Mouse (Mus musculus) spleen, adult 2 months (tissue): ENCODE data around the gene Gm10762. TPM values are rescaled to one million over a fixed set of nuclear protein-coding genes. Genes with fewer than 3 reads are reported as not detected.

Source experiments
- DNase-seq, 2 experiments: peaks; one replicate each; pipeline versions ENCODE4 v3.0.0 to v3.0.0-alpha.2; 2012 to 2021; ENCODE audit warnings: low spot score in 2 of 2, low read depth in 1 of 2
- H3K27ac ChIP-seq: fragments of 200-500 bp; 2 replicates; pipeline ENCODE4 v1.5.1; 2012; ENCODE audit warnings: low read length, inconsistent platforms; ENCODE audit not compliant: insufficient read depth
- H3K27me3 ChIP-seq: fragments of 200-500 bp; 2 replicates; pipeline ENCODE4 v1.6.1; 2012; ENCODE audit warnings: mild to moderate bottlenecking, moderate library complexity, low read length, inconsistent platforms; ENCODE audit not compliant: control insufficient read depth, insufficient read depth
- H3K36me3 ChIP-seq: fragments of 200-500 bp; 2 replicates; pipeline ENCODE4 v1.6.1; 2012; ENCODE audit warnings: mild to moderate bottlenecking, low read length, inconsistent platforms; ENCODE audit not compliant: control insufficient read depth, insufficient read depth
- H3K4me1 ChIP-seq: fragments of 200-500 bp; 2 replicates; pipeline ENCODE4 v1.6.1; 2011; ENCODE audit warnings: inconsistent platforms; ENCODE audit not compliant: control insufficient read depth, insufficient read depth, insufficient read length
- H3K4me3 ChIP-seq: fragments of 200-500 bp; 2 replicates; pipeline ENCODE4 v1.5.1; 2011; ENCODE audit warnings: mild to moderate bottlenecking, inconsistent platforms; ENCODE audit not compliant: insufficient read depth, insufficient read length; ENCODE audit errors: extremely low read depth
- CTCF ChIP-seq: fragments of 200-500 bp; IDR thresholded peaks from 2 replicates; pipeline ENCODE4 v1.5.1; 2011; ENCODE audit warnings: mild to moderate bottlenecking, inconsistent platforms; ENCODE audit not compliant: insufficient read depth, insufficient read length, insufficient replicate concordance; ENCODE audit errors: extremely low read depth
- POLR2A ChIP-seq: fragments of 200-500 bp; IDR thresholded peaks from 2 replicates; pipeline ENCODE4 v1.6.1; 2011; ENCODE audit warnings: low read depth, low read length, inconsistent platforms
- WGBS: fragments of 180-500 bp; shearing (Covaris S2); methylation state at CpG from one replicate; pipeline ENCODE4 v1.1.7; 2018; 5-methylcytosine and 5-hydroxymethylcytosine counted together
- polyA plus RNA-seq: library from polyadenylated mRNA; depleted of rRNA; stranded (reverse); fragments of >200 nt; gene quantifications from 2 replicates; pipeline ENCODE4 v1.2.3, GENCODE M21; 2012; rRNA removed

Gm10762 gene
- polyA plus RNA-seq, 1 experiment = 2.7 TPM

DNA sequence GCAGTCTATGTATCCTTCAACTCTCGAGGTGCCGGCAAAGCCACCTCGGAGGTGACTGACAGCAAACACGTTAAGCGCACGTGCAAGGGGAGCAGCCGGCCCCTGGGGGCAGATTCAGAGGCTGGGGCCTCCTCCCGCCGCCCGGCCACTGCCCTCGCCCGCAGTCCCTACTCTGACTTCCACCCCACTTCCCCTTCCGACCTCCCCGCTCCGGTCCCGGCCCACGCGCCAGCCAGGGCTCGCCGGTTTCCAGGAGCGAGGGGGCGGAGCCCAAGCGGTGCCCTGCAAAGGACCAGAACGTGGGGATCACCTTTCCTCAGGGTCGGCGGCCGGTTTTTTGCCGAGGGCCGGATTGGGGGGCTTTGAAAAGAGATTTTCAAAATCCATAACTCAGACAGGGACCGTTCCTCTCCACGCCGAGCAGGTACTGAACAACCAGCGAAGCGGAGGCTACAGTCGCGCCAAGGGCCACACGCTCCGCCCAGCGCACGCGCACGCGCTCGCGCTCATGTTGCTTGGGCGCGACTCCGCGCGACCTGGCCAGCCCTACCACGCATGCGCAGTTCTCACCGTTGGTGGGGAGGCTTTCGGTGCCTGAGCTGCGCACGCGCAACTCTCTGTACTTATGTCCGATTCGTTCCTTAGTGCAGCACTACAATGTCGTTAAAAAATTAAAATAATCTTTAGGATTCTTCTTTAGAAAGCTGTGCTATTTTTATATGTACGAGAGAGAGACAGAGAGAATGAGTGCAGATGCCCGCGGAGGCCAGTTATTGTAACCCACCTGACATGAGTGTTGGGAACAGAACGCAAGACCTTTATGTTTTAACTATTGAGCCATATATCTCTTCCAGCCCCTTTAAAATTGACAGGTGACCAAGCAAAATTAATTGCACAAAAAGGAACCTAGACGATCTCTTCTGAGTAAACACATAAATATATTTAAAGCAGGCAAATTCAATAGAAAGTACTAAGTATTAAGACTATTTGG lies 23.7 kb downstream of the Gm10762 start, which contains the start of gene Zc3h8:
Gene Zc3h8, minus strand, starts transcription at position 540 of the 991 bp plus-strand sequence.
- Histone ChIP-seq H3K4me3 (peak within 1 kb of the TSS; percentile 72), H3K27me3 (no peaks in the 10 kb centered on the region), H3K4me1 (no peaks in the 10 kb centered on the region; the same call in 1 of the 2 replicates), H3K27ac (peak within 1 kb of the TSS; percentile 84), H3K36me3 (0 out of 2 replicates have a peak, but pooled peaks cover 4% of the 10 kb centered on the region)
- WGBS = under 1% methylated on average over 64 of the region's 65 CpGs
- peak; percentile 71; the same call in 1 of the 2 replicates for TF ChIP-seq POLR2A
- no peak for TF ChIP-seq CTCF
- peak; percentile 90 to 97 for DNase-seq

GRCm38 (mm10) chr2:128936256-128936655 lies 31.3 kb downstream of the Gm10762 start:
- Histone ChIP-seq H3K27ac (no peak overlapping the region), H3K27me3 (no peaks in the 10 kb centered on the region), H3K36me3 (peaks cover 13% of the 10 kb centered on the region), H3K4me1 (no peaks in the 10 kb centered on the region), H3K4me3 (no peak overlapping the region)
- TF ChIP-seq CTCF (no peak), POLR2A (no peak)
- no peak for DNase-seq
- WGBS = 80% methylated on average over 3 of the region's 3 CpGs

GRCm38 (mm10) chr2:128930704-128931103 lies 36.8 kb downstream of the Gm10762 start:
- no peak for TF ChIP-seq POLR2A
- TF ChIP-seq CTCF = no peak
- Histone ChIP-seq H3K27me3 (no peaks in the 10 kb centered on the region), H3K36me3 (peaks cover 18% of the 10 kb centered on the region), H3K4me1 (no peaks in the 10 kb centered on the region), H3K27ac (no peak overlapping the region), H3K4me3 (no peak overlapping the region)
- no peak for DNase-seq

DNA sequence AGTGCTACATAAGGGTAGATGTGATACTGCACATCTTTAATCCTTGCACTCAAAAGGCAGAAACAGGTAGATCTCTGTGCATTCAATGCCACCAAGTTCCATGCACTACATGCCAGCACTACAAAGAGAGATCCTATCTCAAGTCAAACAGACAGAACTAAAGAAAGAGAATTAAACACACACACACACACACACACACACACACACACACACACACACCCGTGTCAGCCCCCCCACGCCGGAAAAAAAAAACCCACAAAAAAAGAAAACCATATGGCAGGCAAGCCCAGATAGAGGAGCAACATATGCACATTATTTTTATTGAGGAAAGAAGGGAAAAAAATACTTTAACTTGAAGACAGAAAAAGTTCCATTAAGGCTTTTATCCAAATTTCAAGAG lies 39.1 kb downstream of the Gm10762 start:
- Histone ChIP-seq H3K27me3 (no peaks in the 10 kb centered on the region), H3K4me3 (no peak overlapping the region), H3K4me1 (no peaks in the 10 kb centered on the region), H3K27ac (no peak overlapping the region), H3K36me3 (peaks cover 15% of the 10 kb centered on the region)
- no peak for DNase-seq
- TF ChIP-seq POLR2A (no peak), CTCF (no peak)
- 85% methylated on average over 3 of the region's 3 CpGs for WGBS

DNA sequence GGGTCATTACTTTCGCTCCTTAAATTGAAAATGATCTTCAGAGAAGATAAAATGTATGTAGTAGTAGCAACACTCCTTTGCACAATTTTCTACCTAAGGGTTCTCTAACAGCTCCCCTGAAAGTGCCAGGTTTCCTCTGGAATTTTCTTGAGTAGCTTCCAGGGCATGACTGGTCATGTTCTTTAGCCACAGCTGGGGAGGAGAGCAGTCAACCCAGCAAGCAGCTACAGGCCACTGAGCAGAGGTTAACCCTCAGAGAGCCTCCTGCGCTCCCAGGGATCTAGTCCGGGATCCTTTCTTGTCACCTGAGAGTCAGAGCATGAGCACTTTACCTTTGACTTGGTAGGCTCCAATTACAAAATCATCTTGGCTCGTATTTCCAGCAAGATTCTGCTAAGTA lies 42.7 kb downstream of the Gm10762 start:
- WGBS = 93% methylated on average over 4 of the region's 4 CpGs
- no peak for DNase-seq
- TF ChIP-seq CTCF = no peak
- TF ChIP-seq POLR2A = no peak
- Histone ChIP-seq H3K4me3 (no peak overlapping the region), H3K27me3 (no peaks in the 10 kb centered on the region), H3K4me1 (no peaks in the 10 kb centered on the region), H3K27ac (no peak overlapping the region), H3K36me3 (peaks cover 7% of the 10 kb centered on the region)

Other genes starting within 250 kb of the Gm10762 start
- 5.6 and 5.9 TPM in 2 replicates for gene Tmem87b, start 149.6 kb downstream of the Gm10762 start, polyA plus RNA-seq
- 0.28 and 0.31 TPM in 2 replicates for gene Fbln7, start 104.7 kb downstream of the Gm10762 start, polyA plus RNA-seq
- gene Zc3h8, start 23.6 kb downstream of the Gm10762 start, polyA plus RNA-seq = 0.63 and 1.0 TPM in 2 replicates
- gene Zc3h6, start 323 bp downstream of the Gm10762 start, polyA plus RNA-seq = 1.4 TPM in 2 replicates
- gene Vinac1, start 80.4 kb upstream of the Gm10762 start, polyA plus RNA-seq = 0.01 TPM in 1 of 2 replicates, not detected in the other
- gene Ttl, start 98.2 kb upstream of the Gm10762 start, polyA plus RNA-seq = 2.1 and 2.2 TPM in 2 replicates
- 22.2 and 23.9 TPM in 2 replicates for gene Polr1b, start 133.3 kb upstream of the Gm10762 start, polyA plus RNA-seq
- gene Chchd5, start 162.0 kb upstream of the Gm10762 start, polyA plus RNA-seq = 17.8 and 20.4 TPM in 2 replicates
- 29.9 and 34.8 TPM in 2 replicates for gene Slc20a1, start 231.0 kb upstream of the Gm10762 start, polyA plus RNA-seq